Mouse (Mus musculus) lung, adult 2 months (tissue): ENCODE measurements around the gene Ptgr1. TPM values are rescaled to one million over a fixed set of nuclear protein-coding genes. Genes with fewer than 3 reads are reported as not detected.

ENCODE experiments used
- DNase-seq: peaks from one replicate; pipeline ENCODE4 v3.0.0; 2022
- H3K4me1 ChIP-seq: fragments of 200-500 bp; 2 replicates; pipeline ENCODE4 v1.6.1; 2011; ENCODE audit warnings: low read length; ENCODE audit not compliant: control insufficient read depth, insufficient read depth
- H3K4me3 ChIP-seq: fragments of 200-500 bp; replicated peaks from 2 replicates; pipeline ENCODE3; 2011; ENCODE audit warnings: low read depth, mild to moderate bottlenecking, control low read depth, low read length; ENCODE audit errors: extremely low read depth
- CTCF ChIP-seq: fragments of 200-500 bp; IDR thresholded peaks from 2 replicates; pipeline ENCODE4 v1.5.1; 2011; ENCODE audit warnings: mild to moderate bottlenecking, low read length, control low read depth; ENCODE audit not compliant: insufficient read depth
- POLR2A ChIP-seq: fragments of 200-500 bp; IDR thresholded peaks from 2 replicates; pipeline ENCODE4 v1.6.1; 2011; ENCODE audit warnings: low read depth, mild to moderate bottlenecking, control low read depth, low read length, borderline replicate concordance; ENCODE audit errors: extremely low read depth
- WGBS: fragments of 180-500 bp; shearing (Covaris S2); methylation state at CpG from one replicate; pipeline ENCODE4 v1.1.7; 2018; 5-methylcytosine and 5-hydroxymethylcytosine counted together
- polyA plus RNA-seq: library from polyadenylated mRNA; depleted of rRNA; stranded (reverse); fragments of >200 nt; gene quantifications from 2 replicates; pipeline ENCODE4 v1.2.3, GENCODE M21; 2012; rRNA removed

The Ptgr1 gene
- polyA plus RNA-seq = 6.7 and 23.7 TPM in 2 replicates

- Histone ChIP-seq H3K4me3 (peak within 1 kb of the TSS; percentile 70), H3K4me1 (no peaks in the 10 kb centered on the region)
- WGBS = 1% methylated on average over 28 of the region's 28 CpGs
- TF ChIP-seq CTCF (no peak), POLR2A (peak; percentile 20; the same call in 1 of the 2 replicates)
- peak; percentile 76 for DNase-seq
These were observed at the start of gene Ptgr1 for GRCm38 (mm10) chr4:58986540-58987190. Gene Ptgr1, minus strand, starts transcription at chr4:58987119.

- 68% methylated on average over 18 of the region's 18 CpGs for WGBS
- no peak for DNase-seq
- TF ChIP-seq POLR2A (no peak), CTCF (no peak)
- peaks cover 3% of the 10 kb centered on the region; the same call in 1 of the 2 replicates for H3K4me1 ChIP-seq
- peak overlapping the region; percentile 32 for H3K4me3 ChIP-seq
These were observed 48.9 kb upstream of the Ptgr1 start for GRCm38 (mm10) chr4:59035786-59036350.

GRCm38 (mm10) chr4:59034918-59035785 lies 48.2 kb upstream of the Ptgr1 start, which contains the start of gene Gng10:
Gene Gng10, plus strand, starts transcription at chr4:59035088.
- no peak for TF ChIP-seq CTCF
- peak; percentile 30; the same call in 1 of the 2 replicates for TF ChIP-seq POLR2A
- 4% methylated on average over 76 of the region's 76 CpGs for WGBS
- Histone ChIP-seq H3K4me3 (peak within 1 kb of the TSS; percentile 75), H3K4me1 (peaks cover 3% of the 10 kb centered on the region; the same call in 1 of the 2 replicates)
- peak; percentile 60 for DNase-seq

GRCm38 (mm10) chr4:59034325-59034917 lies 47.5 kb upstream of the Ptgr1 start:
- H3K4me3 ChIP-seq = no peak overlapping the region
- 74% methylated on average over 10 of the region's 10 CpGs for WGBS
- DNase-seq = no peak

GRCm38 (mm10) chr4:59016922-59017321 lies 30.0 kb upstream of the Ptgr1 start:
- TF ChIP-seq CTCF (no peak), POLR2A (no peak)
- WGBS = 91% methylated on average over 2 of the region's 2 CpGs
- no peak for DNase-seq
- no peak overlapping the region for H3K4me3 ChIP-seq
- no peaks in the 10 kb centered on the region for H3K4me1 ChIP-seq

More at GRCm38 (mm10) chr4:59034325-59034917, 47.5 kb upstream of the Ptgr1 start:
- peaks cover 3% of the 10 kb centered on the region; the same call in 1 of the 2 replicates for H3K4me1 ChIP-seq
- TF ChIP-seq CTCF (no peak), POLR2A (no peak)

GRCm38 (mm10) chr4:59015181-59015580 lies 28.3 kb upstream of the Ptgr1 start:
- no peak for DNase-seq
- TF ChIP-seq CTCF (no peak), POLR2A (no peak)
- Histone ChIP-seq H3K4me3 (no peak overlapping the region), H3K4me1 (no peaks in the 10 kb centered on the region; the same call in none of the 2 replicates)
- WGBS = 79% methylated on average over 3 of the region's 3 CpGs

GRCm38 (mm10) chr4:59011446-59011845 lies 24.5 kb upstream of the Ptgr1 start:
- H3K4me3 ChIP-seq = no peak overlapping the region
- 54% methylated on average over 3 of the region's 3 CpGs for WGBS
- peaks cover under 1% of the 10 kb centered on the region for H3K4me1 ChIP-seq
- TF ChIP-seq CTCF (no peak), POLR2A (no peak)
- DNase-seq = no peak

GRCm38 (mm10) chr4:59009696-59010095 lies 22.8 kb upstream of the Ptgr1 start:
- peaks cover 3% of the 10 kb centered on the region for H3K4me1 ChIP-seq
- no peak for TF ChIP-seq CTCF
- no peak for TF ChIP-seq POLR2A
- no peak overlapping the region for H3K4me3 ChIP-seq
- no peak for DNase-seq
- 68% methylated on average over 4 of the region's 4 CpGs for WGBS

- H3K4me3 ChIP-seq = no peak overlapping the region
- peaks cover 6% of the 10 kb centered on the region for H3K4me1 ChIP-seq
- no peak for DNase-seq
- 77% methylated on average over 7 of the region's 7 CpGs for WGBS
- no peak for TF ChIP-seq CTCF
- TF ChIP-seq POLR2A = no peak
These were observed 22.3 kb upstream of the Ptgr1 start for GRCm38 (mm10) chr4:59009186-59009585.
